Mouse (Mus musculus) cerebellum, postnatal 36 days (tissue): ENCODE data around the gene Hist1h3h.
"Not testable (repeated sequence)": the region's sequence is repeated elsewhere in the genome, so short reads cannot be mapped to it uniquely, and the experiment has no call there.

Experiments
- DNase-seq, 2 experiments: peaks; one replicate each; pipeline ENCODE4 v3.0.0; 2021 to 2022; ENCODE audit warnings: mixed read lengths in 2 of 2

The Hist1h3h gene

GRCm38 (mm10) chr13:21717397-21718357, at the start of gene Hist1h3h:
Gene Hist1h3h, plus strand, starts transcription at chr13:21717659.
- peak; percentile 67 to 76 for DNase-seq

- DNase-seq, result no peak
Measured at GRCm38 (mm10) chr13:21677305-21677704, 40.2 kb upstream of the Hist1h3h start, which contains the start of gene Olfr1360. Gene Olfr1360, minus strand, starts transcription at chr13:21677405.

GRCm38 (mm10) chr13:21697811-21698210, 19.6 kb upstream of the Hist1h3h start, which contains the start of gene Olfr1359:
Gene Olfr1359, plus strand, starts transcription at chr13:21698111.
- no peak for DNase-seq

- no peak for DNase-seq
Measured at GRCm38 (mm10) chr13:21706669-21707068, 10.8 kb upstream of the Hist1h3h start.

GRCm38 (mm10) chr13:21710031-21710711, 7.3 kb upstream of the Hist1h3h start:
- peak; percentile 86 to 91 for DNase-seq

GRCm38 (mm10) chr13:21710821-21711525, 6.5 kb upstream of the Hist1h3h start:
- DNase-seq, result peak; percentile 76 to 88

GRCm38 (mm10) chr13:21711698-21712097, 5.8 kb upstream of the Hist1h3h start:
- DNase-seq, result no peak

- peak; percentile 63 to 77 for DNase-seq
Measured at GRCm38 (mm10) chr13:21714725-21715124, 2.7 kb upstream of the Hist1h3h start.

GRCm38 (mm10) chr13:21715131-21715863, 2.2 kb upstream of the Hist1h3h start:
- DNase-seq, result no peak

GRCm38 (mm10) chr13:21715864-21716539, 1.5 kb upstream of the Hist1h3h start, which contains the start of the genes Hist1h2bl and Hist1h2ai:
Gene Hist1h2bl, minus strand, starts transcription at chr13:21716143.
Gene Hist1h2ai, plus strand, starts transcription at chr13:21716422.
- DNase-seq, result peak; percentile 67 to 90

- DNase-seq, result not testable (repeated sequence)
Measured at GRCm38 (mm10) chr13:21716540-21717391, 693 bp upstream of the Hist1h3h start.

- DNase-seq, result no peak
Measured at GRCm38 (mm10) chr13:21718381-21719080, 1.1 kb downstream of the Hist1h3h start.

- DNase-seq, result not testable (repeated sequence)
Measured at GRCm38 (mm10) chr13:21721107-21721756, 3.8 kb downstream of the Hist1h3h start.

- peak; percentile 42 to 66 for DNase-seq
Measured at GRCm38 (mm10) chr13:21721757-21722372, 4.4 kb downstream of the Hist1h3h start, which contains the start of gene Hist1h2bm. Gene Hist1h2bm, plus strand, starts transcription at chr13:21722044.

- DNase-seq, result no peak
Measured at GRCm38 (mm10) chr13:21722373-21722925, 5.0 kb downstream of the Hist1h3h start.

- DNase-seq, result no peak
Measured at GRCm38 (mm10) chr13:21722993-21723836, 5.8 kb downstream of the Hist1h3h start.

- no peak for DNase-seq
Measured at GRCm38 (mm10) chr13:21727948-21728572, 10.6 kb downstream of the Hist1h3h start.
